Mouse (Mus musculus) bone marrow macrophage, adult 2 months (primary cell): ENCODE results near the gene Pthlh.

Source experiments
- CTCF ChIP-seq: IDR thresholded peaks from 2 replicates; pipeline ENCODE4 v1.5.1; 2012; ENCODE audit warnings: low read depth, mild to moderate bottlenecking, low read length, moderate library complexity
- POLR2A ChIP-seq: IDR thresholded peaks from 2 replicates; pipeline ENCODE4 v1.6.1; 2012; ENCODE audit warnings: mild to moderate bottlenecking, low read depth, low read length, borderline replicate concordance

DNA sequence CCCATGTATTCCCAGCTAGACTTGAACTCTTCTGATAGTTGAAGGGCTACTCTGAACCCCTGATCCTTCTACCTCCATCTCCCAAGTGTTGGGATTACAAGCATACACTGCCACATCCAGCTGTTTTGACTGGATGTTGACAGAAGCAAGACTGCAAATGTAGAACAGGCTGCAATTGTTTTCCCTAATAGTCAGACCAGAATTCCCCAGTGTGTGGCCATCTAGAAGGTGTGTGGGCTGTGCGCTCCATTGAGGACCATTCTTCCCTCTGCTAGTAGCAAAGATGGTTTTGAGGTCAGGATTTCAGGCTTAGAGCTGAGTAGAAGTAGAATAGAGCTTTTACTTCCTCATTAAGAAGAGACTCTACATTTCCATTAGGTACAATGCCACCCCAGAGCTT, 37.3 kb downstream of the Pthlh start:
- no peak for TF ChIP-seq CTCF
- no peak for TF ChIP-seq POLR2A
